Mouse (Mus musculus): ENCODE data around the gene Hesx1.
A peak's percentile ranks its signal among the peaks of the same experiment; 100 is the strongest.
"Not testable (repeated sequence)": the region's sequence is repeated elsewhere in the genome, so short reads cannot be mapped to it uniquely, and the experiment has no call there.

Hesx1 gene

DNA sequence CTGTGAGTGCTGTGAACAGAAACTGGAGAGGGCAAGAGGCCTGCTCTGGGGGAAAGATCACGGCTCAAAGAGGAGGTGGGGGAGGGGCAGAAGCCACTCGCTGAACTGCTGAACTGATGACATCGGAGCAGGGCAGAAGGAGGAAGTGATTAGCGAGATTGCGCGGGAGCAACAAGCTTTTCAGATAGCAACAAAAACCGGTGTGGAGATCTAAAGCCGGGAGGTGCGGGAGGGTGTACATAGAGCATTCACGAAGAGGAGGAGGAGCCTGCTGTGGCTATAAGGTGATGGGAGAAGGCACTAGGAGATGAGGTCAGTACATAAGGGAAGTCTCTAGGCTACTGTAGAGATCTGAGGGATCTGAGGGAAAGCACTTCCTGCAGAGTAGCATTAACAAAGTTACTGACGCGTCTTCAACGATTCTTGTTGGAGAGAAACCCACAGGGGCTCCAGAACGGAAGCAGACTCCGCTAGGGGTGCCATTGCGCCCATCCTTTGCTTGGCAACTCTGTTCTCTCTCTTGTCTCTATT is at the start of gene Hesx1:
Hesx1 (plus strand) TSS at position 206 of the 531 bp plus-strand sequence.
- no peak for DNase-seq (ENCODE audit: low read depth)

GRCm38 (mm10) chr14:26956139-26956538 is 38.1 kb upstream of the Hesx1 start:
- not testable (repeated sequence) for DNase-seq (ENCODE audit: low read depth)

GRCm38 (mm10) chr14:26960518-26960917 is 33.7 kb upstream of the Hesx1 start:
- no peak for DNase-seq (ENCODE audit: low read depth)

DNA sequence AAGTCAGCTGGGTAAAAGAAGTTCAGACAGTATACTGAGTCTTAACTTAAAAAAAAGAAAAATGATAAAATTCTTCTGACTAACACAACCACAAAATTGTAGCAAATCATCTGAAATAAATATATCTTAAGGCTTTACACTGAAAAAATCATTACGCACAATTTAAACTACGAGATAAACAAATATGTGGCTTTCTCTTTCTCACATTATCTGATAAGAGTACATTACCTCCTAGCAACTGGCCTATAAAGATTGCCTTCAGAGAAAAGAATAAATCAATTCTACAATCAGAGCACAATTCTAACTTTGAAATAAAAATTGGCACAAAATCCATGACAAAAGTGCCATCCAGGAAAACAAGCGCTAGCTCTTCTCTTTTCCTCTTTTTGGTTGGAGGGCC is 25.1 kb upstream of the Hesx1 start:
- no peak for DNase-seq (ENCODE audit: low read depth)

DNA sequence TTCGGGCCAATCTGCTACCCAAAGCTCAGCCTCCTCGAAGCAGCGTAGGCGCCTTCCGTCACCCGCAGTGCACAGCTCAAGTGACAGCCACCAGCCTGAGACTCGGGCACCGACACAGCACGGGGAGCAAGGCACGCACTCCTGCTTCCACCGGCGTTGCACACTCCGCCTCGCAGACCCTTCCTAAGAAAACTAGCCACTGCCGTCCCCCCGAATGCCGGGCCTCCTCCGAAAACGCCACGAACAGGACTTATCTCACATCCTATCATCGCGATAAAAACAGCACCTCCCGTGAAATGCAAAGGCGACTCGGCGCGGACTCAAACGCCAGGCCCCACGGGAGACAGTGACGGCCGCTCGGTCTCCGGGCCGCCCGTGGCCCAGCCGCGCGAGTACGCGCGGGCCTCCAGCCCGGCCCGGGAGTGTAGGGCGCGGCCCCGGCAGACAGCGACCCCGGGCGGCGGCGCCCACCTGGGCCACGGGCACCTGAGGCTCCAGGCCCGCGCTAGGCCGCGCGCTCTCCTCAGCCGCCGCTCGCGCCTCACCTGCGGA is 24.3 kb upstream of the Hesx1 start:
- peak; percentile 68 for DNase-seq (ENCODE audit: low read depth)

DNA sequence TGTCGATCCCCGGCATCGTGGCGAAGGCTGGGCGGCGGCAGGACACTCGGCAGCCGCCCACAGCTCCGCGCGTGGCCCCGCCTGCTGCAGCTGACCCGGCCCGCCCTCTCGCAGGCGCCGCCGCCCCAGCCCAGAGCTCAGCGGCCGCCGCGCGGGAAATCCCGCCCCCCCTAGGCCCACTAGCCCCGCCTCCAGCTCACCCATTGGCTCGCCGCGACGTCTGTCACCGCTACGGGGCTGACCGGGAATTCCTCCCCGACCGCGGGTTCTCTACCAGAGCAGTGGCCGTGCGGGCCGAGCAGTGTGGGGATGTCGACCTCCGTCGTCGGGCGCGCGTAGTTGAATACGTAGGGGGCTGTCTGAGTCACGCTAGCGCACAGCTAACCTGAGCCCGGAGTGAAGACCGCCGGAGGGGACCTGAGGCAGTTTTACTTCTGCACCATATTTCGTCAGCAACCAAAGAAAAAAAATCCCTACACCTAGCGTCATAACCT is 23.7 kb upstream of the Hesx1 start:
- peak; percentile 96 for DNase-seq (ENCODE audit: low read depth)

DNA sequence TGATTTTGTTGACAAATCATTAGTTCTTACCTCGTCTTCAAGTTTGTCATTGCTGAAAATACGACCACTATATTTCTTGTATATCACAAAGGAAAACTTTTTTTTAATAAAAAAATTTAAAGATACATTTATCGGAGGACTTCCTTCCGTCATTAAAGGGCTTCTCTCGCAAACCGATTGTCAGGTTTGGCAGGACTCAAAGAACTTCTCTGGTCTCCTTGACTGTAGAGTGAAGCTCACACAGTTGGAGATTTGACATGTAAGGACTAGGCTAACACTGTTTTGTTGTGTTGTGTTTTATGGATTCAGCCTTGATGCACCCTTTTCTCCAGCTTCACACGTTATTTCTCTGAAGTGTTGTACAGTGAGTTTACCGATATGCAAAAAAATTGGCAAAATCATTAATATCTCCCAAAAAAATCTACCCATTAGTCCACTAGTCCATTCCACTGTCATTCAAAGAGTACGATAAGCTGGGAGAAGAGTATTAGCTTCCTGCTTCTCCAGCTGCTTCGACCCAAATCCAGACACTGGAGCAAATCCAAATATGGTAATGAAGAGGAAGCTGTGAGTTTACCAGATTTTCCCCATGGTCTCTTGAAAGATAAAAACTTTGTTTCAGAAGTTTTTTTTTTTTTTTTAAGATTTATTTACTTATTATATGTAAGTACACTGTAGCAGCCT is 23.0 kb upstream of the Hesx1 start, which contains the start of gene Appl1:
Appl1 (minus strand) TSS at position 127 of the 684 bp plus-strand sequence.
- no peak for DNase-seq (ENCODE audit: low read depth)

GRCm38 (mm10) chr14:26973089-26973488 is 21.1 kb upstream of the Hesx1 start:
- DNase-seq (ENCODE audit: low read depth) = no peak

GRCm38 (mm10) chr14:26975490-26975889 is 18.7 kb upstream of the Hesx1 start:
- DNase-seq (ENCODE audit: low read depth) = no peak

- no peak for DNase-seq (ENCODE audit: low read depth)
Observed at GRCm38 (mm10) chr14:26976212-26976611, 18.0 kb upstream of the Hesx1 start.

- no peak for DNase-seq (ENCODE audit: low read depth)
Observed at GRCm38 (mm10) chr14:26977500-26977899, 16.7 kb upstream of the Hesx1 start.

GRCm38 (mm10) chr14:26979808-26980207 is 14.4 kb upstream of the Hesx1 start:
- no peak for DNase-seq (ENCODE audit: low read depth)

- no peak for DNase-seq (ENCODE audit: low read depth)
Observed at GRCm38 (mm10) chr14:26981021-26981420, 13.2 kb upstream of the Hesx1 start.

- no peak for DNase-seq (ENCODE audit: low read depth)
Observed at GRCm38 (mm10) chr14:26981494-26982149, 12.6 kb upstream of the Hesx1 start.

GRCm38 (mm10) chr14:26982150-26982530 is 12.1 kb upstream of the Hesx1 start:
- DNase-seq (ENCODE audit: low read depth) = no peak

DNA sequence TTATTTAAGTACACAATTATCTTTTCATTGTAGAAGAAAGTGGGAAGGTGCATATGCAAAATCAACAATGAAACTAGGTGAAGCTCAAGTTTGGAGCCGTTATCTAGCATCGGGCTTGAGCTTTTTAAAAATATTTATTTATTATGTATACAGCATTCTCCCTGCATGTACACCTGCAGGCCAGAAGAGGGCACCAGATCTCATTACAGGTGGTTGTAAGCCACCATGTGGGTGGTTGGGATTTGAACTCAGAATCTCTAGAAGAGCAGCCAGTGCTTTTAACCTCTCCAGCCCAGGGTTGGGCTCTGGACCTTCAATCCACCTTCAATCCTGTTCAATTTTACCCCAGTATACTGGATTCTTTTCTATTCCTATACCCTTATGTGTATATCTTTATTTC is 5.5 kb upstream of the Hesx1 start:
- peak; percentile 39 for DNase-seq (ENCODE audit: low read depth)

GRCm38 (mm10) chr14:26991622-26992021 is 2.6 kb upstream of the Hesx1 start:
- DNase-seq (ENCODE audit: low read depth) = no peak

DNA sequence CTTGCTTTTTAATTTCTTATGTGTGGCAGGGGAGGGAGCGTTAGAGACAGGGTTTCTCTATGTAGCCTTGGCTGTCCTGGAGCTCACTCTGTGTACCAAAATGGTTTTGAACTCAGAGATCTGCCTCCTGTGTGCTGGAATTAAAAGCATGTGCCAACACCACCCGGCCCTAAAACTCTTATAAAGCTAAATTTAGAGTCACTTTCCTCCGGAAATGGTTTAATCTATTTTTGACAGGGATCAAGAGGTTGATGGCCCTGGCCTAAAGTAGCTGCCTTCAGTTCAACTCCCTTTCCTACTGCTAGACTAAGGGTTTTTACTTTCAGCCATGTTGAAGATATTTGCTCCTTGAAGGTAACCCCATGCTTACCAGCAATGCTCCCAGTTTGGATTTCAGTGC is 789 bp upstream of the Hesx1 start:
- no peak for DNase-seq (ENCODE audit: low read depth)

- DNase-seq (ENCODE audit: low read depth) = no peak
Observed at GRCm38 (mm10) chr14:26996257-26996656, 2.0 kb downstream of the Hesx1 start.

DNA sequence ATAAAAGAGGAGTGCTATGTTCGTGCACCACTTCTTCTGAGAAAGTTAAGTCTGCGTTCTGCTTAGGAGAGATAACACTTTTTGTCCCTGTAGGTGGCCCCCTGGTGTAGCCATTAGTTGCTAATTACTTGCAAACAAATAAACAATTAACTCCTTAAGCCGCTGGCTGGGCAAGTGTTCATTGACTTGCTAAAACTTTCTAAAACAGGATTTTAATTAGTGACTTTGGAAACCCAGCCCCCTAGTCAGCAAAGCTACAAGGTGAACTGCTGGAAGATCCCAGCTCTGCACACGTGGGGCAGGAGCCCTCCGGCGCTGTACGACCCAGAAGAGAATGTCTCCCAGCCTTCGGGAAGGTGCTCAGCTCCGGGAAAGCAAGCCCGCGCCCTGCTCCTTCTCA is 6.2 kb downstream of the Hesx1 start:
- DNase-seq (ENCODE audit: low read depth) = no peak

DNA sequence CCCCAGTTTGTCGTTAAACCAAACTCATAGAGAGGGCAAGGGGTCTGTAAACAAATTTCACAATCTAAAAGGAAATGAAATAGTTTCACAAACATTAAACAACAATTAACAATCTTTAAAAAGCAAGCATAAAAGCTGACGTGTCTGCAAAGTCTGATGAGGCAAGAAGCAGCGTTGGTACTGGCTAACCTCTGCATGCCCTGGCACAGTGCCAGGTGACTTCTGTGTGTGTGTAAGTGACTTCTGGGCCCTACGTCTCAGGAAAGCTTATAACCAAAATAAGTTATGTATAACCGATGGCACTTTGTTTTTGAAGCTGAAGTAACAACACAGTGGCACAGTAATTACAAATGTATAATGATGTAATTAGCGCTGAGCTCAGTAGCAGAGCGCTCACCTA is 10.7 kb downstream of the Hesx1 start:
- DNase-seq (ENCODE audit: low read depth) = peak; percentile 3

DNA sequence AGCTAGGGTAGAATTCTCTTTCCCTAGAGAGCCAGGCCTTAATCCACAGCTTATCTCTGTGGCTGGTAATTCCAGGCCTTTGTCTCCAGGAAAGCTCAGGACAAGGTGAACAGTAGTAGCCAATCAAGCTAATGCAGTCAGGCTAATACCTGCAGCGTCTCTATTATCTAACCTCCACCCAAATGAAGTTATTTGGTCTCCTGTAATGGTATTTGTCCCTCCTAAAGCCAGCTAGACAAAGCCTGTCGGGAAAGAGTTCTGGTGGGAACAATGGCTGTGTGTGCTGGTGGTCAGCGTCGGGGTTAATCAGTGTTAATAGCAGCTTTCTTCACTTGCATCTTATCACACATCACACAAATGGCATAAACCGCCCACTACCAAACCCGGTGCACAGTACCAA is 11.7 kb downstream of the Hesx1 start:
- DNase-seq (ENCODE audit: low read depth) = no peak

GRCm38 (mm10) chr14:27011561-27011960 is 17.3 kb downstream of the Hesx1 start:
- DNase-seq (ENCODE audit: low read depth) = no peak
